Mouse (Mus musculus): ENCODE measurements at regions not wholly inside any gene's neighbourhood (a gene's known extent, or its start where the extent isn't known, plus 50 kb on each side); places are given as distances from the start of the nearest gene placed in this dataset.

DNA sequence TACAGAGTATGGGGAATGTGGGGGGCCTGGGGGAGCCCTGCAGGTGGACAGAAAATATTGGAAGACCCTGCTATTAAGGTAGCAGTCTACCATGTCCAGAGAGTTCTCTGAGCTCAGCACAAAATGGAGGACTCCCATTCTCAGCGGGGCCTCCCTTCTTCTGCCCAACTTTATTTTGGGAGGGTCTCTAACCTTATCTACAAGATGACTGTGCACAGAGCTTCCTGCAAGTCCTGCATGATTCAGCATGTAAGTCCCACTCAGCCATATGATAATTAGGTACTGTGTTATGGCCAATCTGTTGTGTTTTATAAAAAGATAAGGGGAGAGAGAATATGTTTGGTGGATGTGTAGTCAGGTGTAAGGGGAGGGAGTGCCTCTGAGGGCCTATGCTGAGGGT is 74.1 kb downstream of the Ets2 start:
- DNase-seq (ENCODE audit: low spot score) = no peak

DNA sequence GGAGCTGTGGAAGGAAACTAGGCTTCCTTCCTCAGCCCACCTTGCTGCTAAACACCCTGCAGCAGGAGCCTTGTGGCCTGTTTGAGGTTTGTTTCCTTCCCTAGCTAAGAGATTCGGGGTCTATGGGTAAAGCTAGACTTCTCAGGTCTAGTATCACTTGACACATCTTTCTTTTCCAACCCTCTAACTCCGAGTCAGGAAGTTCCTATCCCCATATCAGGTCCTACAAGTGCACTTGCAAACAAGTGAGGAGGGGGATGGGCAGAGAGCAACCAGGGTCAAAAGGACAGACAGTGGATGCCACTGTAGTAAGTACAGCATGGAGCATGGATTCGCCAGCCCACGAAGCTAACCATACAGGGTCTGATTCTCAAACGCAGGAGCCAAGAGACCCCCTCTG is 73.5 kb downstream of the Ets2 start:
- no peak for DNase-seq (ENCODE audit: low spot score)

DNA sequence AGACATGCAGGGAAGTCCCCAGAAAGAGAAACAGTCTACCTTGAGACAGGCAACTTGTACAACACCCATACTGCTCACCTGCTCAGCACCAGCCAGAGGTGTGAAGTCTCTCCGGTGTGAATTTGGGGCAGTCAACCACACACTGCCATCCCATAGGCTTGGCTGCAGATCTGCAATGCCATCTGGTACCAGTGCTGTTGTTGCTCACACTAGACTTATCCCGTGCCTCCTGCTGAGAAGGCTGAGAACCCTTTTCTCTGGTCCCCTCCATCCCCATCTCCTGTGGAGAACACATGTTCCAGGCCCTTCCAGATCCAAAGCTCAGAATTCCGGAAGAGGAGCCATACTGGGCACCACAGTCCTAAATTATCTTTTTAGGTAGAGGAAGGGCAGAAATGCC is 71.3 kb downstream of the Ets2 start:
- DNase-seq (ENCODE audit: low spot score) = no peak
